Mouse (Mus musculus): Measurements from ENCODE around the gene Atg4c. TPM values are rescaled to one million over a fixed set of nuclear protein-coding genes. Genes with fewer than 3 reads are reported as not detected.

Gene Atg4c
- polyA plus RNA-seq, 1 experiment = 38.3 TPM

- no peak for TF ChIP-seq CTCF (IDR thresholded peaks at IDR 0.05; ENCODE audit: extremely low read depth, insufficient read depth, low read length)
- no peak for TF ChIP-seq POLR2A (IDR thresholded peaks at IDR 0.05; ENCODE audit: extremely low read depth, insufficient read depth, low read length)
- Histone ChIP-seq H3K4me1 (ENCODE audit: control insufficient read depth, insufficient read depth, low read length) (no peaks in the 10 kb centered on the region), H3K4me3 (ENCODE audit: insufficient read depth, low read length) (no peak overlapping the region), H3K27ac (ENCODE audit: insufficient read depth, low read length) (no peak overlapping the region)
Measured at GRCm38 (mm10) chr4:99273466-99273865, 79.7 kb downstream of the Atg4c start.

- Histone ChIP-seq H3K4me1 (ENCODE audit: control insufficient read depth, insufficient read depth, low read length) (no peaks in the 10 kb centered on the region), H3K27ac (ENCODE audit: insufficient read depth, low read length) (no peak overlapping the region)
- no peak for TF ChIP-seq CTCF (IDR thresholded peaks at IDR 0.05; ENCODE audit: extremely low read depth, insufficient read depth, low read length)
- no peak for TF ChIP-seq POLR2A (IDR thresholded peaks at IDR 0.05; ENCODE audit: extremely low read depth, insufficient read depth, low read length)
Measured at GRCm38 (mm10) chr4:99273979-99274378, 80.2 kb downstream of the Atg4c start.

DNA sequence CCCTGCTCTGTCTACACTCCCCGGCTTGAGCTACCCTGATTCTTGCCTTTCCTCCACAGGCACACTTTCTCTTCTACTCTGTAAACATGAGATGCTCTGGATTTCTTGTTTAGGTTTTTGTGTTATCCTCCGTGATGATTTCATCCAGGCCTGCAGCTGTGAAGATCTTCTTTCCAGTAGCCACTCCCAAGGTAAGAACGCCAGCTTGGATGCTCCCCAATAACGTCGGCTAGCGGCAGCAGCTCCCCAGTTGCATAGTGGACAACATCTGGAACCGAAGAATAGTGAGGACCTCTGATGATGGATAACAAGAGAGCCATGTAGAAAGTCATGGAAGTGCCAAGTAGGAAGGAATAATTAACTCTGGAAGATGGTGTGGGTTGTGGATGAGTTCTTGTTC is 85.1 kb downstream of the Atg4c start:
- no peak overlapping the region for H3K4me3 ChIP-seq (ENCODE audit: insufficient read depth, low read length)

More at GRCm38 (mm10) chr4:99273979-99274378, 80.2 kb downstream of the Atg4c start:
- no peak overlapping the region for H3K4me3 ChIP-seq (ENCODE audit: insufficient read depth, low read length)

GRCm38 (mm10) chr4:99281711-99282110 is 88.0 kb downstream of the Atg4c start:
- H3K4me1 ChIP-seq (ENCODE audit: control insufficient read depth, insufficient read depth, low read length) = no peaks in the 10 kb centered on the region
- TF ChIP-seq POLR2A (IDR thresholded peaks at IDR 0.05; ENCODE audit: extremely low read depth, insufficient read depth, low read length) = no peak
- no peak for TF ChIP-seq CTCF (IDR thresholded peaks at IDR 0.05; ENCODE audit: extremely low read depth, insufficient read depth, low read length)
- no peak overlapping the region for H3K27ac ChIP-seq (ENCODE audit: insufficient read depth, low read length)
- H3K4me3 ChIP-seq (ENCODE audit: insufficient read depth, low read length) = no peak overlapping the region

More for the DNA sequence above, 85.1 kb downstream of the Atg4c start:
- TF ChIP-seq POLR2A (IDR thresholded peaks at IDR 0.05; ENCODE audit: extremely low read depth, insufficient read depth, low read length) (no peak), CTCF (IDR thresholded peaks at IDR 0.05; ENCODE audit: extremely low read depth, insufficient read depth, low read length) (no peak)
- H3K27ac ChIP-seq (ENCODE audit: insufficient read depth, low read length) = no peak overlapping the region
- no peaks in the 10 kb centered on the region for H3K4me1 ChIP-seq (ENCODE audit: control insufficient read depth, insufficient read depth, low read length)

GRCm38 (mm10) chr4:99289286-99289685 is 95.6 kb downstream of the Atg4c start:
- no peaks in the 10 kb centered on the region for H3K4me1 ChIP-seq (ENCODE audit: control insufficient read depth, insufficient read depth, low read length)
- TF ChIP-seq POLR2A (IDR thresholded peaks at IDR 0.05; ENCODE audit: extremely low read depth, insufficient read depth, low read length) (no peak), CTCF (IDR thresholded peaks at IDR 0.05; ENCODE audit: extremely low read depth, insufficient read depth, low read length) (no peak)
- no peak overlapping the region for H3K4me3 ChIP-seq (ENCODE audit: insufficient read depth, low read length)
- H3K27ac ChIP-seq (ENCODE audit: insufficient read depth, low read length) = no peak overlapping the region

GRCm38 (mm10) chr4:99298676-99299075 is 104.9 kb downstream of the Atg4c start:
- H3K27ac ChIP-seq (ENCODE audit: insufficient read depth, low read length) = no peak overlapping the region
- H3K4me3 ChIP-seq (ENCODE audit: insufficient read depth, low read length) = no peak overlapping the region
- no peaks in the 10 kb centered on the region for H3K4me1 ChIP-seq (ENCODE audit: control insufficient read depth, insufficient read depth, low read length)
- TF ChIP-seq POLR2A (IDR thresholded peaks at IDR 0.05; ENCODE audit: extremely low read depth, insufficient read depth, low read length) (no peak), CTCF (IDR thresholded peaks at IDR 0.05; ENCODE audit: extremely low read depth, insufficient read depth, low read length) (peak; percentile 75)

GRCm38 (mm10) chr4:99304793-99305192 is 111.1 kb downstream of the Atg4c start:
- no peak overlapping the region for H3K4me3 ChIP-seq (ENCODE audit: insufficient read depth, low read length)
- TF ChIP-seq POLR2A (IDR thresholded peaks at IDR 0.05; ENCODE audit: extremely low read depth, insufficient read depth, low read length) (no peak), CTCF (IDR thresholded peaks at IDR 0.05; ENCODE audit: extremely low read depth, insufficient read depth, low read length) (no peak)
- H3K4me1 ChIP-seq (ENCODE audit: control insufficient read depth, insufficient read depth, low read length) = no peaks in the 10 kb centered on the region
- no peak overlapping the region for H3K27ac ChIP-seq (ENCODE audit: insufficient read depth, low read length)

Other genes with a start within 250 kb of the Atg4c start
- gene Angptl3, start 163.0 kb upstream of the Atg4c start, polyA plus RNA-seq (2012; rRNA removed) = 0.13 and 0.38 TPM in 2 replicates
- gene Dock7, start 73.0 kb upstream of the Atg4c start, polyA plus RNA-seq (2012; rRNA removed) = 55.2 and 65.2 TPM in 2 replicates
- 2.4 and 2.6 TPM in 2 replicates for gene Gm12689, start 102.0 kb downstream of the Atg4c start, polyA plus RNA-seq (2012; rRNA removed)